Mouse (Mus musculus) spleen, postnatal 10 days (tissue): ENCODE results near the gene Crat.
A peak's percentile ranks its signal among the peaks of the same experiment; 100 is the strongest.

ENCODE experiments used
- DNase-seq, 2 experiments: peaks; one replicate each; pipeline ENCODE4 v3.0.0; 2021 to 2022; ENCODE audit warnings: low spot score in 2 of 2

Gene Crat

DNA sequence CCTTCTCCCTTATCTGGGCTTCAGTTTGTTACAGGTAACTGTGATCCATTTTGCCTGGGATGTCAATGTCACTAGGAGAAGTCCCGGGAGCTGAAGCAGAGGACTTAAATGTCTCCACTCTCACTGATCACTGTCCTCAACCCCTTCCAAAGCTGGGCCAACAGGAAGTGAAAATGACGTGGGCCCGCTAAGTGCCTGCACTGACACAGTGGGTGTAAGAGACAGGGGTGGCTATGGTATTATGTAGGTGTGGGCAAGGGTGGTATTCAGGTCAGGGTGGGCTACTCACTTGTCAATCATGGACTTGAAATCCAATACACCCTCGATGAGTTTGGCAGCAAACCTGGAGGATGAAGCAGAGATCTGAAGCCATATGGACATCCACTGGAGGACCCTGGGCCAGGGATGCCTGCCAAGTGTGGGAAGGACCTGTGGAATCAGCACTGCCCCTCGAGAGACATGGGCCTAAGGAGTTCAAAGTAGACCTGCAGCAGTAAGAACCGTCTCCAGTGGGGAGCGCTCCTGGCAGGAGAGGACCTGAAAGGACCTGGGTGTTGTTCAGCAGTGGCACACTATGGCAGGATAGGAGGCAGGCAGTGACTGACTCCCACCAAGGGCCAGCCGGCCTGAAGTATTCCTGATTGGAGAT lies 7.0 kb downstream of the Crat start:
- no peak for DNase-seq

DNA sequence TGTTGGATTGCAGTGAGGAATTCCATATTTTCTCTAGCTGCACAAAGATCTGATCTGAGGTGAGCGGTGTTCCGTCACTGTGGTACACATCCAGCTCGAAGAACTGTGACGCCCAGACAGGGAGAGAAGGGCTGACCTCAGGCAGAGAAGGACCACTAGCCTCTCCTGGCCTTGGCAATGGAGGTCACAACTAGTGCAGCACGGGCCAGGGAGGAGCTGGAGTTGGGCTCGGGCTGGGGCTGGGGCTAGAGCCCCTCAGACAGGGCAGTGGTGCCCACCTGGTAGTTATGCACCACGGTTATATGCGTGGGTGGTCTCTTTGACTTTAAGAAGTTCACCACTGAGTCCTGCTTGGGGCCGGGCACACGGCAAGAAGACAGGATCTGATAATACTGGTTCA lies 7.8 kb downstream of the Crat start:
- DNase-seq = no peak

DNA sequence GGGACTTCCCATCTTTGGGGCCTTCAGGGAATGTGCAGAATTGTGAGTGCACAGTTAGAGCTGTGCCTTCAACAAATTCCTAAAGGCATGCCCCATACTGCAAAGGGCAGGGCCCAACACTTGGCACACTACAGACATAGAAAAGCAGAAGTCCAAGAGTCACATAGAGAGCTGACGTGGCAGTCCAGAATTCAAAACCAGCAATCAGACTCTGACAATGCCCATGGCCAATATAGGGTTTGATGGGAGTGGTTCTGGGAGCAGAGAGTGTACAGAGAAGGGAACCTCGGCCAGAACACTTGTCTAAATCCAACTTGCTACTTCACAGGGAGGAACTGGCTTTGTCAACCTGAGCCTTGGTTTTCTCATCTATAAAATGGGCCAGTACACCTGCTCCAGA lies 8.4 kb downstream of the Crat start:
- no peak for DNase-seq

DNA sequence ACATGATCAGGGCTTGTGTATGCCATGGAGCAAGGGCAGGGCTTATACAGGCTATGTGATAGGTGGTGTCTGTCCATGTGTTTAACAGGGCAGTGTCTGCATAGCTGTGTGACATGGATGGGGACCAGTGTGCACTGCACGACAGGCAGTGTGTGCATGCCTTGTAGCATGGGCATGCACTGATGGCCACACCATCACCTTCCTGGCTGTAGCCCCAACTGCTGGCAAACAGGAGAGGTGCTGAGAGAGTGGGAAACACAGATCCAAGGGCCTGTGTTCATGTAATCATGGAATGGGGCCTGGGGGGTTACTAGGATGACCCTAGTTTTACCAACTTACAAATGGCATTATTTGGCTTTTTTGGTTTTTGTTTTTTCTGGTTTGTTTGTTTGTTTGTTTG lies 11.7 kb downstream of the Crat start:
- DNase-seq = no peak

DNA sequence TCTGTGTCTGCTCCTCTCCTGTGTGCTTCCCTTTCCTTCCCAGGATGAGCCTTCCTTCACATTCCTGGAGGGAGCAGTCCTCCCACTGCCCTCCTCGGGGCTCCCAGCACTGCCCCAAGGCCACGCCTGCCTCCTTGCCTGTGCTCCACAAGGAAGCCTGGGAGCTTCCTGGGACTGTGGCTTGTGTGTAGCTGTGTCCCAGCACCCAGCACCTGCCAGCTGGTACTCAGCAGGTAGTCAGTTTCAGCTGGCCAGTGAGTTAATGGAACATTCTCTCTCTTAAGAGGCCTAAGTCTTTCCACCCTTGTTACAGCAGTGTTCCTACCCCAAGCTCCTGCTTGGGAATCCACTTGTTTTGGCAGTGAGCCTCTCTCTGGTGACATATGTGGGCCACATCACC lies 12.8 kb downstream of the Crat start:
- no peak for DNase-seq

DNA sequence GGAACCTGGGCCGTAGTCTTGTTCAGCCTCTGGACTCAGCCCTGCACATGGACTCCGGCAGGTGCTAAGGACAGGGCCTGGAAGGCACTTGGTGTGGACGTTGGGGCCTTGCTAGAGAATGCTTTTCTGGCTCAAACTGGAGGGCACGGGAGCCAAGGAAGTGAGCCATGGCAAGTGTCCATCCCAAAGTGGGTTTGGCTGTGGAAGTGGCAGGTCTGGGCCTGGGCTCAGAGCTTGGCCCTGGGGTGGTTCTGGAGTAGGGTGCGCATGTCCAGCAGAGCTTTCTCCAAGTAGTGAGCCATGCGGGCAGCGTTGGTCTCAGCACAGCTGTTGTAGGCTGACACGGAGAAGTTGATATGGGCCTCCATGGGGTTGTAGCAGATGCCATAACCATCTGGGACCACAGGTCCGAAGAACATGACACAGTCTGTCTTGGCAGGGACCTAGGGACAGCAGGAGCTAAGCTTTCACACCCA lies 13.2 kb downstream of the Crat start:
- no peak for DNase-seq

DNA sequence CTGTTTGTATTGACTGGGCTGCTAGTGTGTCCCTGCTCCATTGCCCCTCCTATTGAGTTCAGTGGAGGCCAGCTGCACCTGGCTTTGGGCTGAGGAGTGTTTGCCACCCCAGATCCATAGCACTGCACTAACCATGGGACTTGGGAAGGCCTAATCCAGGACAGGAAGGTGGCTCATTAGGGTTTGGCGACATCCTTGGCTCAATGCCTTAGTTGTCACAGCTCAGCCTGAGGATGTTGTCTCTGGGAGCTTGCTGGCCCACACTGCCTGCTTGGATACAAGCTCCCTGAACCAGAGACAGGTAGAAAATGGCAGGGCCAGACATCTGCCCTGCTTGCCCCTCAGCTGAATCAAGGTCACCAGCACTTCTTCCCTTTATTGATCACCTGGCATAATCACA lies 14.0 kb downstream of the Crat start:
- no peak for DNase-seq

DNA sequence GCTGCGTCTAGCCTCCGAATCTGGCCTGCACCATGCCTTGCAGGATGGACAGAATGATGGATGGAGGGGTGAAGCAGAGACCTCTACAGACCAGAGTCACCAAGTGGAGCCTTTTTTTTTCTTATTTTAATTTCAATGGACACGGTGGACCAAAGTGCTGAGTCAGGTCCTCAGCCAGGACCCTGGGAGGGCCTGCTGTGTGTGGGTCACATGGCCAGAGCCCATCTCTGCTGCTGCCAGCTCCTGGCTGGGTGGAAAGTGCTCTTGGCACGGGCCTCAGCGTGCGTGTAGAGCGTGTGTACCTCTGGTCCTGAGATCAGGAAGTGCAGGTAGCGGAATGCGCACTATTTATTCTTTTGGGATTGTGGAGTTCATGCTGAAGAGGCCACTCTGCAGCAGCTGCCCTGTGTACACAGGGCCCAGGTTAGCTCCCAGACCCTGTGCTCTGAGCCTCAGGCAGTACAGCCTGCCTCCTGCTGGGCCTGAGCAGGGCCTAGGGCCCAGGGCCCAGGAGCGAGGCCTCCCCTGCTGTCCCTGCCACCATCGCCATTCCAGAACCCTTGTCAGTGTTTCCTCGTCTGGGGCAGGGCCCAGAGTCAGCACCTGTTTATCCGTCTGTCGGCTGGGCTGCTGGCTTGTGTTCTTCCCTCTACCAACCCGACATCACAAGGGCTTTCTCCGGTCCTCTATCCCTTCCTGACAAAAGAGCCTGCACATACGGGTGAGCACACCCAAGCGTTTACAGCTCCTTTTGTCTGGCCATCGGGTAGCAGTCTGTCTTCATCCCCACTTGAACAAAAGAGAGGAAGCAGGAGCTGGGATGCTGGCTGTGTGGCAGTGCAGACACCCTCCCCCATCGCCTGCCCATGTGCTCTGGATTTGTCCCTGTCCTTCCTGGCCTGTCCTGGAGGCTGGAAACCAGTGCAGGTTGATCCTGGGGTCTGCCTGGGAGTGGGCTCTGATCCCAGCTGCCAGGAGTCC lies 16.1 kb downstream of the Crat start:
- no peak for DNase-seq

DNA sequence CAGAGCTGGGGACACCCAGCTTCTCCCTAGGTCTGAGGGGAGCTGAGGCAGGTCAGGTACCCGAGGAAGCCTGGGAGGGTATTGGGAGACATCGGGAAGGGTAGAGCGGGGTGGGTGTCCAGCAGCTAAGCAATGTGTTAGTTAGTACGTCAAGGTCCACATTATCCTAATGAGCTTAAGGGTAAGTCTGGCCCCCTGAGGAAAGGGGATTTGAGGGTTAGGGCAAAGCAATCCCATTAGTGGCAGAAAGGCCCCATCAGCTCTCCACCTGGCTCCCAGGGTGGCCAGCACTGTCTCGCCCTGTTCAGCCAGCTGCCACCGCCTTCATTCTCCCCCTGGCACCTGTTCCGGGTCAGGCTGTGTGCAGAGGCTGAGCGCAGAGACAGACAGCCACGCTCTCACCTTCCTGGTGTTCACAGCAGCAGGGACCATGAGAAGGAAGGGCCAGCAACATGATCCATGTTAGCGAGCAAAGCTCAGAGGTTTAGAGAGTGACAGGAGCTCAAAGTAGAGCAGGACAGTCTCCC lies 17.6 kb downstream of the Crat start:
- DNase-seq = no peak

DNA sequence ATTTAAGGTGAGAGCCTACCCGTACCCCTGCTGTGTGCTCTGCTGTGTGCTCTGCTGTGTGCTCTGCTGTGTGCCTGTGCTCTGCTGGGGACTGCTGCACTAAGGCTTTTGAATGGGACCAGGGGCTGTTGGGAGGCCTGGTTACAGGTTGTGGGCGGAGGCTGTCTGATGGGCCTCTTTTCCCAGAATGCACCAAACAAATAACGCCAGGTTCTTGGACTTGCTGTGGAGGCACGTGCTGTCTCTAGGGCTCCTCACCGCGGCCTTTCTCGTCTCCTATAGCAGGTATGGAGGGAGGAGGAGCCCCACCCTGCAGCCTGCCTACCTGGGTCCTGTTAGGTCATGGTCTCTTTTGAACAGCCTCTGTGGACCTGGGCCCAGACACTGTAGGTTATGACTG lies 19.4 kb downstream of the Crat start:
- no peak for DNase-seq

DNA sequence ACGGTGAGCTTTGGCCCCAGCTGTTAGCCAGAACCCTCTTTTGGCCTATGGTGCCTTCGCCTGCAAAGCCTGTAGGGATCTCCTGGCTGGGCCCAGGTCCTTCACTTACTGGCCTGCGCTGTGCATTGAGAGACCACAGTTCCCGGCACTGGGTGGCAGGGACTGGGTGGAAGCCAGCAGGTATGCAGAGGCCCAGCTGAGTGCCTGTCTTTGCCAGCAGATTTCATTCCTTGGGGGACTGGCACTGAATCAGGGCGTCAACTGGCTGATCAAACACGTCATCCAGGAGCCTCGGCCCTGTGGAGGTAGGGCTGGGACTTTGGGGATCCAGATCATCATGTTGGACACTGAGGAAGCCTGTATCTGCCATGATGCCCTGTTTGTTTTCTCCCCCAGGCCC lies 19.9 kb downstream of the Crat start:
- DNase-seq = no peak

DNA sequence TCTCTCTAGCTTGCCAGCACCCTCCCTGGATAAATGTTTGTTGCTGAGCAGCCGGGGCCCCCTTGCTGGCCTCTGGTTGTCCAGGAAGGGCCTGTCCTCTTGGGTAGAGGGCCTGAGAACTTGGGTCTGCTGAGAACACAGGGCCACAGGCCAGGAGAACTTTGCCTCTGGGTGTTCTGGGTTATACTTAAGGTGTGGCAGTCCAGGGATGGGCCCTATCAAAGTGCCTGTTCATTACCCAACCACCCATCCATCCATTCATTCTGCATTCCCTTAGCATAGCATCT lies 22.3 kb downstream of the Crat start:
- DNase-seq = no peak

DNA sequence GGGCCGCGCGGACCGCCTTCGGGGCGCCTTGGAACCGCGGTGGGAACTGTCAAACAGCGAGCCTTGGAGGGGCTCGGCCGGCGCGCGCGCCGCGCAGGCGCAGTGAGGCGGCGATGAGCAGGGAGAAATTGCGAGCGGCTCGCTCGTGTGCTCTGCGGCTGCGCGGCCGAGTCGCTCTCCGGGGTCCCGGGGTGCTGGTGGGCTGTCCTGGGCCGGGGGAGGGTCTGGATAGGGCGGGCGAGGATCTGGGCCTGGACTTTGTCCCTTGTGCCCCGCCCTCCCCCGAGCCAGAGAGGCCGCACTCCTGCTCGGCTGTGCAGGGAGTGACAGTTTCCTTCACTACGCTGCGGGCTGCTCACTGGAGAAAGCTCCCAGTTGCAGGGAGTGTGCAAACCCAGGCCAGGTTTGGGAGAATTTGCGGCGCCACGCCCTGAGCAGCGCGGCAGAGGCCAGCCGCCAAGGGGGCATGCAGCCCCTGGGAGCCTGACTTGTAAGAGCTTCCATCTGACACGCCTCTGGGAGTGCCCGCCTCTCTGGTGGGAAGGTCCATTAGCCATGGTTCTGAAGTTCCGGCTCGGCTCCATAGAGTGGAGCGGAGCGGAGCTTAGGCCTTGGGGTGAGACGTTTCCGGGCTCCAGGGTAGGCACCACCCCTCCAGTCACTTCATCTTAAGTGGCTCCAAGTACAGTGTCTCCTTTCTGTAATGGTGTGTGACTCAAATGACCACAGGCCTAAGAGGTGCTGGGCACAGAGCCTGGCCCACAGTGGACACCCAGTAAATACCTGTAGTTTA lies 22.8 kb downstream of the Crat start:
- DNase-seq = peak; percentile 53 to 84

DNA sequence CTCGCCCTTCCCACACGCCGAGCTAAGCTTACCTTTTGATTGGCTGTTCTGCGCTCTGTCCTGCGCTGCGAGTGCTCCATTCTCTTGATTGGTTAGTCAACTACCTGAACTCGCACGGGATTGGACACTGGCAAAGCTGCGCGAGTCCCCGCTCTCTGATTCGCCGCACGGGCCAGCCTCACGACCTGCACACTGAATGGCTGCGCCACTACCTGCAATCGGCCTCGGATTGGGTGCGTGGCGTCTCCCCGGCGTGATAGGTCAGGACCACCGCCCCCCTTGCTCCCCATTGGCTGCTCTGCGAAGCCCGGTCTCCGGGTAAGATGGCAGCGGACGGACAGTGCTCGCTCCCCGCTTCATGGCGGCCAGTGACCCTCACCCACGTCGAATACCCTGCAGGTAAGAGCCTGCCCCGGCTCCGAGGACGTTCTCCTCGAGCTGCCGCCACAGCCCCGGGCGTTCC lies 23.5 kb downstream of the Crat start, which contains the start of gene Dolpp1:
TSS of gene Dolpp1 (plus strand) at position 141 of the 463 bp plus-strand sequence.
- peak; percentile 91 to 96 for DNase-seq

DNA sequence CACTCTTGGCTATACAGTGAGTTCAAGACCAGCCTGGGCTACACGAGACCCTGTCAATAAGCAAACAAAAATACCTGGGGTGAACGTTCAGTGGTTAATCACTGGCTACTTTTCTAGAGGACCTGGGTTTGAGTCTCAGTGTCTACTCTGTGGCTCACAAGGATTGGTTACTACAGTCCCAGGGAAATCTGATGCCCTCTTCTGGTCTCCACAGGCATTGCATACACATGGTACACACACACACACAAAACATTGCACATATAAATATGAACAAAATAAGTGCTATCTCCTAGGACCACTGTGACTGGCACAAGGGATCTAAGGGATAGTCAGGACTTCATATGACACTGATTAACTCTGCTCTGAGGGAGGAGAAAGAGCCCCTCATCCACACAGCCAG lies 26.6 kb downstream of the Crat start:
- no peak for DNase-seq

DNA sequence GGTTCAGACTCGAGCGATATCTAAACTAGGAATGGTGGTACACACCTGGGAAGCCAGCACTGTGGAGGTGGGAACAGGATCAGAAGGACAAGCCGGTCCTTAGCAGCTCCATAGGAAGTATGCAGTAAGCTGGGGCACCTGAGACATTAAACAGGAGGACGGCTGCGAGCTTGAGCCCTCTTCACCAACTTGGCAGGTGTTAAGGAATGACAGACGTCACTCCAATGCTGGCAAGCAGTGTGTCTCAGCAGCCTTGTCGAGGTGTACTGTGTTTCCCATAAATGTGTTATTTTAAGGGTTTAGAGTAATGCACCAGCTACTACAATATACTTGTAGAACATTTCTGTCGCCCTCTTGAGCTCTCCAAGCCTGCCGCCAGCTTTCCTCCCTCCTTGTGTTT lies 28.7 kb downstream of the Crat start:
- no peak for DNase-seq

DNA sequence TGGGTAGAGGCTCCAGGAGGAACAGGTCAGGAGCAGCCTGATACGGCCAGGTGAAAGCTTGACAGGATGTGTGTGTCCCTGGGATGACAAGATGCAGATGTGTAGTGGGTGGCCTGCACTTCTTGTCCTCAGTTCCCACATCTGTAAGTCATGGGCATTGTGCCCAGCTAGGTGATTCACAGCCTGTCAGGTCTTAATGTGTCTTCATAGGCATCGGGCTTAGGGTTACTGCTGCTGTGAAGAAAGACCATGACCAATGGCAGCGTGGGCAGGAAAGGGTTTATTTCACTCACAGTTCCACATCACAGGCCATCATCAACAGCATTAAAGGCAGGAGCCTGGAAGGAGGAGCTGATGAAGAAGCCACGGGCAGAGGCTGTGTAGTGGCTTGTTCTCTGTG lies 30.0 kb downstream of the Crat start:
- no peak for DNase-seq

DNA sequence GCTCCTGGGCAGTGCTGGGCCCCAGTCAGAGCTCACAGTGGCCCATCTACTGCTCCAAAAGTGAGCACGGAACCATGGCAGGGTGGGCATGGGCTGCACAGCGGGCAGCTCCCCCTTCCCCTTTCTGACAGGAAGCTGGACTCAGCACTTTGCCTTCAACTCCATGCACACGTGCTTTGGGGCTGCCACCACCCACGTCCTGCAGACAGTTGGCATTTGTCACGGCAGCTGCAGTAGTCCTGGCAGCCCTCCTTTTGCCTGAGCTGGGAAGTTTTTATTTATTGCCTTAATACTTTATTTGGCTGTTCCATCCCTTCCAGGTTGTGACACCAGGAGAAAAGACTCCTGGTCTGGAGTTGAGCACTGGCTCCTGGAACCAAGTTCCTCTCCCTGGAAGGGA lies 30.8 kb downstream of the Crat start:
- no peak for DNase-seq

DNA sequence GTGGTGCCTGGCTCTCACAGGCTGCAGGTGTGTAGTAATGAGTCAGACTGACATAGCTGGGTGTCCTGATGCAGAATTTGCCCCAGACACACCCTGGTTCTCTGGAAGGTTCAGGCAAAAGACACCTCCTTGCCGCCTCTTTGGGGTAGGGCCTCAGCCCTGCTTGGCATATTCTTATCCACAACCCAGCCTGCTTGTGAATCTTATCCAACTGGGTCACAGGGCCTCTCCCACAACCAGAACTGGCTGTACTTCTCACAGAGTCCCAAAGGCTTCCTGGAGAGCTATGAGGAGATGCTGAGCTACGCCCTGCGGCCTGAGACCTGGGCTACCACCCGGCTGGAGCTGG lies 34.3 kb downstream of the Crat start:
- DNase-seq = peak in 1 of 2 experiments; percentile 43

DNA sequence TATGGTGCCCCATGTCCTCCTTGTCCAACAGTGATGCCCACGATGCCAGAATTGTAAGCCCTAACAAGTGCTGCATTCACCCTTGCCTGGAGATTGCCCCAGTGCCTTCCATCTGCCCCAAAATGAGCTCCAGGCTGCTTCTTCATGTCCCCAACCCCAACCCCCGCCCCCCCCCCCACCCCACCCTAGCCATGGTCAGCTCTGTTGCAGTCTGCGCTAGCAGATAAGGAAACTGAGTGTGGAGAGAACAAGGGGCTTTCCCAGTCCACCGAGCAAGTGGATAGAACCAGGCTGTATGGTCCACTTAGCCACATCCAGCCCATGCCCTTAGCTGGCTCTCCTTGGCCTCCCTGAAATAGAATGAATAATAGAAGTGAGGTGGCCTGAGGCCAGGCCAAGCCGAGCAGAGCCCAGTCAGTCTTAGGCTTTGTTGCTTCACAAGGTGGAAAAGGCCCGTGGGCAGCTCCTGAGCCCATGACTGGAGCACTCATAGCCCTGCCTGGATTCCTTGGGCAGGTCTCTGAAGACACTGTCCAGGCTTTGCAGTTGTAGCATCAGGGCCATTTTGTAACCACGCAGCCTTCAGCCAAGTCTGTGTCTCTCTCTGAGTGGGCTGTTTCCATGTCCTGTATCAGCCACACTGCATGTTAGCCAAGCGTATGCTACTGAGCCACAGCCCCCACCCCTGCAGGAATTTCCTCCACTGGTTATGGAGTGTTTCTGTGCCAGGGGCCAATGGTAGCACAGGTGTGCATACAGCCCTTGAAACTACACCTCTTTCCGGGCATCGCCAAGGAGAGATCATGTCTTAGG lies 34.8 kb downstream of the Crat start:
- no peak for DNase-seq

DNA sequence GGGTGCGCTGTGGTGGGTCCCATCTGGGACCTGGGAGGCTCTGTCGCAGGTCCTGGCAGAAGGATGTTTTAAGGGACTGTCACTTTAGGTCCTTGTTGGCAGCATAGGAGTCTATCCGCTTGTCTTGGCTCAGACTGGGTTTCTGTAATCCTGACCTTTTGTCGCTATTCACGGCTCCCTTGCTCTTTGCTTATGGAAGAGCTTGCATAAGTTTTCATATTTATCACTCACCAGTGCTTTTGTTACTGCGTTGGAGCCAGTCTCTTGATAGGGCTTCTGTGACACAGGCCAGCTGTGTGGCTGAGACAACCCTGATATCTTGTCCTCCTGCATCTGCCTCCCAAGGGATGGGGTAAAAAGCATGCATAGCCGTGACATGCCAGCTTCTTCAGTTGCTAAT lies 36.3 kb downstream of the Crat start:
- DNase-seq = no peak
